Mouse (Mus musculus) adrenal gland, postnatal 14 days (tissue): Measurements from ENCODE around the gene Pip5k1a. TPM values are rescaled to one million over a fixed set of nuclear protein-coding genes. Genes with fewer than 3 reads are reported as not detected.
"Not testable (repeated sequence)": the region's sequence is repeated elsewhere in the genome, so short reads cannot be mapped to it uniquely, and the experiment has no call there.

Source experiments
- DNase-seq: peaks from one replicate; pipeline ENCODE4 v3.0.0; 2021; ENCODE audit warnings: mixed read lengths
- total RNA-seq: library from RNA; stranded (reverse); gene quantifications from 2 replicates; pipeline ENCODE4 v1.2.3, GENCODE M21; 2021

The Pip5k1a gene
- total RNA-seq, 1 experiment from 2014 or later: 42.9 TPM

DNA sequence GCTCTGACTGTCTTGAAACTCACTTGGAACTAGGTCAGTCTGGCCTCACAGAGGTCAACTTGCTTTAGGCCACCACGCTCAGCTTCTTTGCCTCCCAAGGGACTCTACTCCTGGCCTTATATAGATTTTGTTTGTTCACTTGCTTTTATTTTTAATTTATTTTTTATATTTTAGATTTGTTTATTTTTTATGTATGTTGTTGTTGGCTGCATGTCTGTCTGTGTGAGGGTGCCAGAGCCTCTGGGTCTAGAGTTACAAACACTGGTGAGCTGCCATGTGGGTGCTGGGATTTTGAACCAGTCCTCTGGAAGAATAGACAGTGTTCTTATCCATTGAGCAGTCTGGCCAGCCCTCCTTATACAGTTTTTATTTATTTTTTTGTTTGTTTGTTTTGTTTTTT lies 6.0 kb upstream of the Pip5k1a start:
- no peak for DNase-seq

DNA sequence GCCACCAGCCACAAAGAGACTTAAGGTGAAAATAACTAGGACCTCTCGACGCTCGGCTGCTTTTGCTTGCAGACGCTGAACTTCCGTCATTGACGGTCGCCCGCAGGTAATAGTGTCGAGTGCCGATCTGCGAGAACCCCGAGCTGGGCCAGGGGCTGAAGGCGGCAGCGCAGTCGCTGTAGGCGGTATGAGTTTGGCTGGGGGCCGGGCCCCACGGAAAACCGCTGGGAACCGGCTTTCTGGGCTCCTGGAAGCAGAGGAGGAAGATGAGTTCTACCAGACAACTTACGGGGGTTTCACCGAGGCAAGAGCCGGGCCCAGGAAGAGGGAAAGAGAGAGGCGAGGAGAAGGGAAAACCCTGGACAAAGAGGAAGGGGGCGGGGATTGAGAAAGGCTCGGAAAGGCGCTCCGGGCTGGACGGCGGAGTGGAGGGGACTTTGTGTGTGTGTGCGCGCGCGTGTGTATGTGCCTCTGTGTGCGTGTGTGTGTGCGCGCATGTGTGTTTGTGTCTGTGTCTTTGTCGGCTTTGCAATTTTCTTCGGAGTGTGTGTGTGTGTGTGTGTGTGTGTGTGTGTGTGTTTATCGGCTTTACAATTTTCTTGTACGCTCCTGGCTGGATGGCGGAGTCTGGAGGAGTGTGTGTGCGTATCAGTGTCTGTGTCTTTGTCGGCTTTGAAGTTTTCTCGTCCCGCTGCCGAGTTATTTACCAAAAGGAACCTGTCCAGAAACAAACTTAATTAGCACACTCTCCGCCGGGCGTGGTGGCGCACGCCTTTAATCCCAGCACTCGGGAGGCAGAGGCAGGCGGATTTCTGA lies 4.4 kb upstream of the Pip5k1a start, which contains the start of gene Vps72:
Gene Vps72 (plus strand): TSS at position 112 of the 816 bp plus-strand sequence.
- DNase-seq: peak; percentile 95

DNA sequence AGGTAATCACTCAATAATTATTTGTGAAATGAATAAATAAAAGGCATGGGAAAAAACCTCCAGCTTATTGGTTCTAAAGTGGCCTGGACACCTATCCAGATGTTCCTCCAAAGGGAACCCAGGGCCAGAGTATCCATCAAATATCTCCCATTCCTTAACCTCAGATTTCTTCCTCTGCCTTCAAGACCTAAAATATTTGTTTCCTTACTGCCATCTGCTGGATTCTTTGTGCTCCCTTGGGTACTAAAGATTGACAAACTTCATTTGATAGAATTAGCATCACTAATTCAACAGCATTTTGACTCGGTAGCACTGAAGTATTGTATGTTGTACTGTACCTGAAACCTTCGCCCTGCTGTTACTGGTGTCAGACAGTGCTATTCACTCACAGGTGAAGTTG lies 1.2 kb upstream of the Pip5k1a start:
- no peak for DNase-seq

DNA sequence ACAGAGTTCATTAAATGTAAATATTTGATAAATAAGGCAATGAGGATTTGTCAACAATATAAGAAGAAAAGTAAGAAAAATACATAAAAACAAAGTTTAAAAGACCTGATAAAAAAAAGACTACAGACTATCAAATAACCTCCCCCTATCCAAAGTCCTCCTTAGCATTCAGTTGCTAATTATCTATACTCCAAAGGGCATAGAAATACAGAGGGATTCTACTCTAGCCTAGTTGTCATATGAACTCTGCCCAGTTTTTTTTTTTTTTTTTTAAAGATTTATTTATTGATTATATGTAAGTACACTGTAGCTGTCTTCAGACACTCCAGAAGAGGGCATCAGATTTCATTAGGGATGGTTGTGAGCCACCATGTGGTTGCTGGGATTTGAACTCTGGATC lies 578 bp upstream of the Pip5k1a start:
- not testable (repeated sequence) for DNase-seq

DNA sequence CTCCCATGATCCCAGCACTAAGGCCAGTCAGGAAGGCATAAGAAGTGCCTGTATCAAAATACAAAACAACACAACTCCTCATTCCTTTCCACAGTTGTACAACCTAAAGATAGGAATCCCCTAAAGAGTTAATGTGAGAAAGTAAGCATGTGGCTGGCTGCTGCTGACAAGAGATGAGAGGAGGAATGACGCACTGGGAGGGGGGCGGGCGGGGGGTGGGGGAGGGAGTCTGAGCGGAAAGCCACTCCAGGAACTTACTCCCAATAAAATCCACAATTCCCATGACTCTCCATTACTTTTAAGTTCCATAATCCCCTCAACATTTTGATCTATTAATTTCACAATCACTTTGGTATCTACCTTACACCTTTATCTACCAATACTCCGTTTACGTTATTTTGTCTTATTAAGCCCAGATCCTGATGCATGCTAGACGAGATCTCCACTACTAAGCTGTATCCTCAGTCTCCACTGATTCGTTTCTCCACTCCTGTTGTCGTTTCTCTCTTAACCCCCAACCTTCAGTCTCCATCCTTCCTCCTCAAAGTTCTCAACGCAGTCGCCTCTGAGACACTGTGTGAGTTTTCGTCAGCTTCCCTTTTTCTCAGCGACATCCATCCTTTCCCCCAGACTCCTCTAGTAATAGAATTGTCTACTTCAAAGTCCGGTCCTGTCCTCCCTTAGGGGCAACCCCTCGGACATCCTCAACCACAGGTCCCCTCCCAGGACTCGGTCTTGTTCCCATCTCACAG lies 968 bp downstream of the Pip5k1a start:
- no peak for DNase-seq

DNA sequence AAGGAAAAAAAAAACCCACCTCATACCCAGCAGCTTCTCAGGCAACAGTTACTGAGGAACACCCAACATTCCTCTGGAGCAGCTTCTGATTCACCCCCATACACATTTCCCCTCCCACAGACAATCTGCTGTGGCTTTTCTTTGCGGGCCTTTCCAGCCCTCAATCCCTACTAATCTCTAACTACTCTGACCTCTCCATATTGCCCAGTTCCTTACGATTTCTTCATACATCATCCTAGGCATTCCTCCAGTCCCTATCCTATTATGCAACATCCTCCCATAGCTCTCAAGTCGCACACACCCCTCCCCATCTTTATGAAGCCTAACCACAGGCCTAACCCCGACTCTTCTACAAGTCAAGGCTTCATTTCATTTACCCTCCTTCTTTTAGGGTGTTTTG lies 1.6 kb downstream of the Pip5k1a start:
- DNase-seq: no peak

DNA sequence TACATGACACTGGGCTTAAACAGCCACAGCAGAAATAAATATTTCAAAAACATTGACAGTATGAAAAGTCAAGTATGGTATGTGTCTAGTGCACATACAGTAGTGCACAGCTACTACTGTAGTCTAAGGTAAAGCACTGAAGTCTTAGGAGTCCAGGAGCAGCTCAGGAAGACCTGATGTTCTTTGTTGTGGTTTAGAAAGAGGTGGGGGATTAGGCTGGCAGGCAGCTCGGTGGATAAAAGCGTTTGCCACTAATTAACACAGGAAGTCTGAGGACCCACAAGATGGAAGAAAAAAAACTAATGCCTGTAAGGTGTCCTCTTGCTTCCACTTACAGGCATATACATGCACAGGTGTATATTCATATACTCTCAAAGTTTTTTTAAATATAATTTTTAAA lies 5.9 kb downstream of the Pip5k1a start:
- no peak for DNase-seq

DNA sequence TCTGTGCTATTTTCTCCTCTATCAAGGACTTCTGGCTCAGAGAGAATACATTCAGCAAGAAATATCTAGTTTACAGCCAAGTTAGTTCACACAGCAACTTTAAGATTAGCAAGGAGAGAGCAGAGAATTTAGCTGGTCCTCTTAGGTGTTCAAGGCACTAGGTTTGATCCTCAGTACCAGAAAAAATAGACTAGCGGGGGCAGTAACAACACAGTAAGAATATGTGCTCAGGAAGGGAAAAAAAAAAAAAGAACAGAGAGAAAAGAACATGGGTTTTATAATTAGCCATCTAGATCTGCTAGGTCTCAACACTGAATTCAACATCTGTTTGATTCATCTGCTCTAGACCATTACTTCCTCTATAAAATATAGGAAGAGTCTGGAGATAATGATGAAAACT lies 18.7 kb downstream of the Pip5k1a start:
- DNase-seq: no peak

DNA sequence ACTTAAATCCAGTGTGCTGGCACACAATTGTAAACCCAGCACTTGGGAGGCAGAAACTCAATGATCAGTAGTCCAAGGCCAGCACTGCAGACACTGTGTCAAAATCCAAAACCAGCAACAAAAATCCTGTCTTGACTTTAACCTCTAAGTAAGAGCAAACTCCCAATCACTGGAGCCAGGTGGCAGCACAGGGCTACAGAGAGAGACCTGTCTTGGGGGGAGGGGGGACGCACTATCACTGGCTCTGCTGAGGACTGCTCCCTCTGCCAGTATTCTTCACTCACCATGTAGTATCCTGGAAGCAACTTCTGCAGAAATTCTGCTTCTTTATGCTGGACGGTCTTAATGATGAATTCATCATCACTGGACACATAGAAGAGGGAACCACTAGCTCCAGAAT lies 35.1 kb downstream of the Pip5k1a start:
- peak; percentile 28 for DNase-seq

DNA sequence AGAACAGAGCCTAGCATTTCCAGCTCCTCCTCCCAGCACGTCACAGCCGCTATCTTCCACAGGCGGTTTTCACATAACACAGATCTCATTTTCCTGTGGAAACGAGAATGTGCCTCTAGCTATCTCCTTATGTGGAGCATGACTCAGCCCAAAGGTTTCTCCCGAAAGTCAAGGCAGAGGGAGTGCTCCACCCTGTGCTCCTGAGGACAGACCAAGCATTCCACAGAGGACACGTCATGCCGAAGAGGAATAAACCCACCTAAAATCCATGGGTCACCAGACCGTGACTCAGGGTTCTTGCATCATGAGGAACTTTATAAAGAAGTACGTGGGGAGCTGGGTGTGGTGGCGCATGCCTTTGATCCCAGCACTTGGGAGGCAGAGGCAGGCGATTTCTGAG lies 40.2 kb downstream of the Pip5k1a start:
- peak; percentile 54 for DNase-seq

DNA sequence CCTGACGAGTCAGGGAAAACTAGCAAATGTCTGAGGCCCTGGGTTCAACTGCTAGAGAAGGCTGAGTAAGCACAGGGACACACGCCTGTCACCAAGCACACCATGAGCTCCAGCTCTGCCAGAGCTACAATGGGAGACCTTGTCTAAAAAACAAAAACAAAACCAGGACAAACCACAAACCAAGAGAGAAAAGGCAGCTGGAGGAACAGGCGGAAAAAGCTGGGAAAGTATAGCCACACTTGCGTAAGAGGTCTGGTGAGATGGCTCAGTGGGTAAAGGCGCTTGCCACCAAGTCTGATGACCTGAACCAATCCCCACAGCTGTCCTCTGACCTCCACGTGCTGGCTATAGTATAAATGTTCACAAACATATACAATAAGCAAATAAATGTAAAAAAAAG lies 40.6 kb downstream of the Pip5k1a start:
- peak; percentile 10 for DNase-seq

DNA sequence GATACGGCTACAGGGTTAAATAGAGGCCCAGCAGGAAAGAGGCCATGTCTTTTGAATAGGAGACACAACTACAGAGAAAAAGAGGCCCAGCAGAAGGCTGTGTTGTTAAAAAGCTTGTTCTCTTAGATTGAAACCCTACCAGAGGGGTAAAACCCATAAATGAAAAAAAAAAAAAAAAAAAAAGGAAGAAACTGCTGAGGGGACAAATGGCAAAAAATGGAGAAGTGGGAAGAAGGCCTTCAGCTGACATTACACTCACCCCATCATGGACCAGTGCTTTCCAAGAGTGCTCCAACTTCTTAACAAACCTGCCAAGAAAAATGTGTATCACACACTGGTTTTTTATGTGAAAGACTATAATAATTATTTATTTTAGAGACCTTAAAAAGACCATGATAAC lies 41.2 kb downstream of the Pip5k1a start:
- no peak for DNase-seq

DNA sequence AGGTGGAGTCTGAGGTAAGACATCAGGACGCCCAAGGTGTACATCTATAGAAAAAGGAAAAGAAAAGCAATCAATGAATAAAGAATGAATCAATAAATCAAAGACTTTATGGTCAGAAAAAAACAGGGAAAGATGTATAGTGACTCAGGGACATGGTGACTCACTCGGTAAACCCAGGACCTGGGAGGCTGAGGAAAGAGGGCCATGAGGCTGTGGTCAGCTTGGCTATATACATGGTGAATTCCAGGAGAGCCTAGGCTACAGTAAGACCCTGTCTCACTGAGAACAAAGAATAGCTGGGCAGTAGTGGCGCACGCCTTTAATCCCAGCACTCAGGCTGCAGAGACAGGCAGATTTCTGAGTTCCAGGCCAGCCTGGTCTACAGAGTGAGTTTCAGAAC lies 43.0 kb downstream of the Pip5k1a start:
- DNase-seq: no peak

DNA sequence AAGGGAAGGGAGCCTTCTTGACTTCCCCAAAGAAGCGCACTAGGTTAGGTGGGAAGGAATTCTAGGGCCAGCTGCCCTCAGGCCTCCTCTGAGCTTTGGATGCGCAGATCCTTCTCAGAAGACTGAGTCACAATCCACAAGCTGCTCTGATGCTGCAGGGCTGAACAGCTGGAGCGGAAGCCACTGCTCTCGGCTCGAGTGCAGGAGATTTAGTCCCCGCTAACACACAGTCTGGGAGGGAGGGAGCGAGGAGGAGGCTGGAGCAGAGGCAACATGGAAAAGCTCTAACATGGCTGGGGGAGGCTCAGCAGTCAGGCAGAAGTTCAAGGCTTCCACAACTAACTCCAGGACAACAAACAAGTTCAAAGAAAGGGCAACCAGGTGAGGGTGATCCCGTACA lies 48.7 kb downstream of the Pip5k1a start:
- no peak for DNase-seq

DNA sequence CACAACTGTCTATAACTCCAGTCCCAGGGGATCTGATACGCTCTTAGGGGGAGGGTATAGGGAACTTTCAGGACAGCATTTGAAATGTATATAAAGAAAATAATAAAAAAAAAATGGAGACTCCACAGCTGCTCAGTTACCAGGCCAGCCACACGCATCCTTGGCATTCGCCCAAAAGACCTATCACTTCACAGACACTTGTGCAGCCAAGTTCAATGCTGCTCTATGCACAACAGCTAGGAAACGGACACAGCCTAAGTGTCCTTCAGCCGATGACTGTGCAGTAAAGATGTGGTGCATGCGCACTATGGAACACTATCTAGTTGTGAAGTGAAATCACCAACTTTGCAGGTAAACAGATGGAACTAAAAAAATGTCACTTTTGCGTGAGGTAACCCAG lies 50.5 kb downstream of the Pip5k1a start:
- peak; percentile 51 for DNase-seq

DNA sequence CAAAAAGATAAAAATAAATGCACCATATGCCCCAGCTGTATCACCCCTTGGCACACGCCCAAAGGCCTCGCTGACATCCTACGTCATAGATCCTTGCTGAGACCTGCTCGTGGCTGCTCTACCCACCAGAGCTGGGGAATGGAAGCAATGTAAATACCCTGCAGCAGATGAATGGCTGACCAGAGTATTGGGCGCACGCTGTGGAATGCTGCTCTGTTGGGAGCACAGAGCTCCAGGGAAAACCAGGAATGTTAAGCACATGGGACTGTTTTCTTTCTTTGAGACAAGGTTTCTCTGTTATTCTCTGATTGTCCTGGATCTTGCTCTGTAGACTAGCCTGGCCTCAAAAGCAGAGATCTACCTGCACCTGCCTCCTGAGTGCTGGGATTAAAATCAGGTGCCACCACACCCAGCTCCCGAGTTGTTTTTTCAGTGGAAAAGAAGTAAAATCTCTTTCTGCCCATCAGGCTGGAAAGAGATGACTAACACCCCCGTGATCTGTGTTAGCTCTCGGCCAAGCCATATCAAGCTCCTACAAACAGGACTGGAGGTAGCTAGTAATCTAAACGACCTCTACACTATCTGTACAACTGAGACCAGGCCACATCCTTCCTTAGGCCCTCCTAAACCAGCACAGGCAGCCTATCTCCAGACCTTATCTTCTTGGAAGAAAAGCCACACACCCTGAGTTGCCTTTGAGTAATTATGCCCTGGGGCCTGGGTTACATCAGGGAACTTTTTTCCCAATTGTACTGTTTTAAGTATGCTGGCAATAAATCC lies 52.1 kb downstream of the Pip5k1a start:
- DNase-seq: peak; percentile 42

DNA sequence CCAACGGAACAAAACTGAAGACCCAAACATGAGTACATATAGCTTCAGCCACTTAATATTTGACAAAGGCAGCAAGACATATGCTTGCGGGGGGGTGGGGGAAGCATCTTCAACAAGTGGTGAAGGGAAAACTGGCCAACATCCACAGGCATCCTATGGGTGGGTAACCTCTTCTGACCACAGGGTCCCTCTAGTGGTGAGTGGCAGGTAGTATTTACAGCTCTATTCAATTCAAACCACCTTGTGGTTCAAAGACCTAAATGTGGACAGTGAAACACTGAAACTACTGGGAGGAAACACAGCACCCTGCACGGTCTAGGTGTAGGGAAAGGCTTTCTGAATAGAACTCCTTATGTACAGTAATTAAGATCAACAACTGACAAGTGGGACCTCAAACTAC lies 53.0 kb downstream of the Pip5k1a start:
- DNase-seq: peak; percentile 51

DNA sequence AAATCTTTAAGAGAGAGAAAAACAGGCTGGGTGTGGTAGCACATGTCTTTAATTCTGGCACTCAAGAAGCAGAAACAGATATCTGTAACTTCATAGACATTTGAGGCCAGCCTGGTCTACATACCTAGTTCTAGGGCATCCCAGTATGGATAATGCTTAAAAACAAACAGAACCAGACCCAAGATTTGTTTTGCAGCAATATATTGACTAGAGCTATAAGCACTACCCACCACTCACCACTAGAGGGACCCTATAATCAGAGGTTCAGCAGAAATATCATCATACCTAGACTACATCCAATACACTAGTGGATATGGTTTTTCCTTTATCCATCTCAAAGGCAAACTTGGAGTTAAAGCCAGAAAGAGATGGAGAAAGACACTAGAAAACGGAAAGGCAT lies 53.8 kb downstream of the Pip5k1a start:
- DNase-seq: peak; percentile 58

DNA sequence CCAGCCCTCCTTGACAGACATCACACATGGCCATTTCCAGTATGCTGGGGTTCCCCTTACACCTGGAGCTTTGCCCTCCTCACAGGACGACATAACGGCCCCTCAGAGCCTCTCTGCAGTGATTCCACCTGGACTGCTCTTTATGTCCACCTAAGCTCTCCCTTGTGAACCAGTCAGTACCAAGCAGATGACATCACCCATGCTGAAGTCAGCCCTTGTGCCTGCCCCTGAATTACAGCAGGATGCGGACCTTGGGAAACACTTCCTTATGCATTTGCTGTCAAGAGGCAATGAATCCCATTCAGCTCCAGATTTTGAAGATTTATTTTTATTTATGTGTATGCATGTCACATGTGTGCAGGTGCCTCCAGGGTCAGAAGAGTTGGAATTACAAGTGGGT lies 58.8 kb downstream of the Pip5k1a start:
- DNase-seq: peak; percentile 60

DNA sequence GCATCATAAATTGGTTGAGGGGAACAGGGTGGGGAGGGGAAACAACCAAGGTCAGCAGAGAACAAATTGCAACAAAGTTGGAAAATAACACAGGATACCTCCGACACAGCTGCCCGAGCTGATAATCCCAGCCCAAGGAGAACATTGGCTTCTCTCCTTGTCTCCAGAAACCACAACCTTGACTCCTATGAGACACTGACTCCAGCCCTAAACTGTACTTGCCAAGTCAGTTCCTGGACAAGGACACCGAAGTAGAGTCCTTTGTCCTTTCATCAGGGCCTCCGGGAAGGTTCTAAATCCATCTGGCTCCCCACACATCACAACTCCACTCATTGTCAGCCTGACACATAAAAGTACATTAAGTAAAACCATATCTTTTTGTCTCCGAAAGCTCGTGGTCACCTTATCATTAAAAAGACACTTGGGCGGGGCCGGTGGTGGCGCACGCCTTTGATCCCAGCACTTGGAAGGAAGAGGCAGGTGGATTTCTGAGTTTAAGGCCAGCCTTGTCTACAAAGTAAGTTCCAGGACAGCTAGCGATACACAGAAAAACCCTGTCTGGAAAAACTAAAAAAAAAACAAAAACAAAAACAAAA lies 60.2 kb downstream of the Pip5k1a start:
- DNase-seq: peak; percentile 58

DNA sequence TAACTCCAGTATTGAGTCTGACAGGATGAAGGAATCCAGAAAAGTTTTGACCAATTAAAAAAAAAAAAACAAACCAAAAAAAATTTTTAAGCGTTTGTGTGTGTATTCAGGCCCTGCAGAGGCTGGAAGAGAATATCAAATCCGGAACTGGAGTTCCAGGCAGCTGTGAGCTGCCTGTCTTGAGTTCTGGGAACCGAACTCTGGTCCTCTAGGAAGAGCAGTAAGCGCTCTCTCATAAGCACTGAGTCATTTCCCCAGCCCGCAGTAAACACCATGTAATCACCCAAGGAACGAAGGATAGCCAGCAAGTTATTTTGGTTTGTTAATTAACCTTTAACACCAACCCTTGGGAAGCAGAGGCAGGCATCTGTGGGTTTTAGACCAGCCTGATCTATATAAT lies 63.5 kb downstream of the Pip5k1a start:
- no peak for DNase-seq

DNA sequence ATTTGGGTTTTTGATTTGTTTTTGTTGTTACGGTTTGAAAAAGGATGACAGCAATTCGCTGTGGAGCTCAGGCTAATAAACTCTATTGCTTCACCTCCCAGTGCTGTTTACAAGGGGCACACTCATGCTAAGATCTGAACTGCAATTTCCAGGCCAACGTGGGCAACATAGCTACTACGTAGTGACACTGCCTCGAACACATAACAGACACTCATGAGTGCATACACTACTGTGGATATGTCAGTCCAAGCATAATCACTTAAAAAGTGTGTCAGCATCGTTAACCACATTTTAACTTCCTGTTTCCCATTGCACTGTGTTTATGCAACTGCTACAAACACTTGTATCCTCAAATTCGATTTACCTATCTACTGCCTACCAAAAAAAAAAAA lies 63.9 kb downstream of the Pip5k1a start:
- no peak for DNase-seq
